Mouse (Mus musculus) G1E (cell line): ENCODE results near the gene Plscr5.

Experiments used
- CTCF ChIP-seq: IDR thresholded peaks from 2 replicates; pipeline ENCODE4 v1.5.1; 2012; ENCODE audit warnings: low read depth, low read length, inconsistent platforms, mixed read lengths
- GATA1 ChIP-seq: IDR thresholded peaks from 2 replicates; pipeline ENCODE4 v1.6.1; 2012; ENCODE audit warnings: borderline replicate concordance, low read length, inconsistent platforms, mixed read lengths
- POLR2AphosphoS5 ChIP-seq: IDR thresholded peaks from 2 replicates; pipeline ENCODE4 v1.6.1; 2012; ENCODE audit warnings: low read depth, low read length, inconsistent platforms; ENCODE audit not compliant: insufficient replicate concordance
- TAL1 ChIP-seq: conservative IDR thresholded peaks from 2 replicates; pipeline ENCODE4 v1.6.1; 2012; ENCODE audit warnings: low read depth, low read length, inconsistent platforms, mixed read lengths

GRCm38 (mm10) chr9:92224598-92225231 lies 32.0 kb downstream of the Plscr5 start:
- TF ChIP-seq CTCF, result no peak
- TF ChIP-seq GATA1, result no peak
- TF ChIP-seq POLR2AphosphoS5, result no peak
- TF ChIP-seq TAL1, result no peak
